Mouse (Mus musculus): Measurements from ENCODE around the gene Tdg. TPM values are rescaled to one million over a fixed set of nuclear protein-coding genes. Genes with fewer than 3 reads are reported as not detected.
"Not testable (repeated sequence)": the region's sequence is repeated elsewhere in the genome, so short reads cannot be mapped to it uniquely, and the experiment has no call there.

Tdg gene
- total and polyA plus RNA-seq, 3 experiments: 27.6 to 79.1 TPM; not detected in 1

DNA sequence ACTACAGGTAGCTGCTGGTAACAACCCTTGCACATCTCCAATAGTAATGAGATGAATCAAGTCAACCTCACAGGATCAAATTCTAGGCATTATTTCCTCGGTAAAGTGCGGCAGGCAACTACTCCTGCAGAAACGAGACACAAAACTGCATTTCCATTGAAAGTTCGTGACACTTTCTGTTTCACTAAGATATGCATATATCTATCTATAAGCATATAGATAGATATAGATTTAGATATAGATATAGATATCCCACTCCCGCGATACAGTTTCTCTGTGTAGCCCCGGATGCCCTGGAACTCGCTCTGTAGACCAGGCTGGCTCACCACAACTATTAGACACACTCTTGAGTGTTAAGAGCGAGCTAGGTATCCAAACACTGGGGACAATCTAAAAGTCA is 7.4 kb upstream of the Tdg start:
- Histone ChIP-seq H3K27me3 (ENCODE audit: control insufficient read depth in 1 of 2, insufficient read depth in 2 of 2, low read length in 2 of 2) (no peaks in the 10 kb centered on the region; a peak in 1 of 4 replicates), H3K36me3 (ENCODE audit: control insufficient read depth in 1 of 2, insufficient read depth in 2 of 2, low read length in 2 of 2) (no peaks in the 10 kb centered on the region), H3K9me3 (replicated peaks; ENCODE audit: insufficient read depth, low read length) (no peaks in the 10 kb centered on the region), H3K9ac (ENCODE audit: control insufficient read depth, low read depth, low read length, poor library complexity, severe bottlenecking) (peak overlapping the region; percentile 74), H3K4me1 (ENCODE audit: control insufficient read depth in 1 of 2, insufficient read depth in 2 of 2, low read length in 2 of 2) (peaks cover 0 to 3% of the 10 kb centered on the region in 2 experiments; a peak in 2 of 4 replicates), H3K27ac (ENCODE audit: control insufficient read depth, low read depth, low read length) (no peak overlapping the region), H3K79me2 (ENCODE audit: control insufficient read depth, insufficient read depth, low read length, poor library complexity) (peaks cover 5% of the 10 kb centered on the region; the same call in 1 of the 2 replicates), H3K4me3 (ENCODE audit: control insufficient read depth in 1 of 2, insufficient read depth in 1 of 2, low read depth in 2 of 2, low read length in 2 of 2) (peak overlapping the region; percentile 71 to 97)
- DNase-seq (ENCODE audit: low read depth, low spot score): no peak
- TF ChIP-seq NRF1 (IDR thresholded peaks at IDR 0.05; ENCODE audit: insufficient read depth, low read depth, low read length, poor library complexity, severe bottlenecking) (no peak), USF2 (IDR thresholded peaks at IDR 0.05; ENCODE audit: borderline replicate concordance in 1 of 2, insufficient read depth in 1 of 2, low read depth in 1 of 2, low read length in 2 of 2) (no peak), GATA1 (IDR thresholded peaks at IDR 0.05; ENCODE audit: low read depth, low read length) (peak; percentile 59), MYB (IDR thresholded peaks at IDR 0.05; ENCODE audit: low read depth, low read length) (no peak), CHD2 (IDR thresholded peaks at IDR 0.05; ENCODE audit: low read length) (no peak), BHLHE40 (IDR thresholded peaks at IDR 0.05; ENCODE audit: borderline replicate concordance, low read depth, low read length) (no peak), CTCF (IDR thresholded peaks at IDR 0.05 in 2 of 3, conservative IDR thresholded peaks at IDR 0.05 in 1 of 3; ENCODE audit: control insufficient read depth in 1 of 3, insufficient read depth in 1 of 3, low read depth in 2 of 3, low read length in 3 of 3, poor library complexity in 1 of 3, severe bottlenecking in 1 of 3) (no peak), USF1 (IDR thresholded peaks at IDR 0.05; ENCODE audit: low read depth, low read length) (no peak)

- TF ChIP-seq MYC (IDR thresholded peaks at IDR 0.05; ENCODE audit: low read depth, low read length) (peak; percentile 87), BHLHE40 (IDR thresholded peaks at IDR 0.05; ENCODE audit: borderline replicate concordance, low read depth, low read length) (peak; percentile 83), MYB (IDR thresholded peaks at IDR 0.05; ENCODE audit: low read depth, low read length) (no peak), UBTF (IDR thresholded peaks at IDR 0.05; ENCODE audit: borderline replicate concordance, insufficient read depth, low read depth, low read length) (0 out of 2 replicates have a peak, but pooled peaks have one; percentile 40), NRF1 (IDR thresholded peaks at IDR 0.05; ENCODE audit: insufficient read depth, low read depth, low read length, poor library complexity, severe bottlenecking) (peak; percentile 69), USF1 (IDR thresholded peaks at IDR 0.05; ENCODE audit: low read depth, low read length) (peak; percentile 90), USF2 (IDR thresholded peaks at IDR 0.05; ENCODE audit: borderline replicate concordance in 1 of 2, insufficient read depth in 1 of 2, low read depth in 1 of 2, low read length in 2 of 2) (peak in 1 of 2 experiments; percentile 50; a peak in 1 of 4 replicates), NELFE (IDR thresholded peaks at IDR 0.05; ENCODE audit: low read depth, low read length) (peak; percentile 47; the same call in 1 of the 2 replicates), E2F4 (IDR thresholded peaks at IDR 0.05; ENCODE audit: borderline replicate concordance, low read depth, low read length) (no peak), MAFK (IDR thresholded peaks at IDR 0.05; ENCODE audit: borderline replicate concordance, low read depth, low read length) (no peak), KAT2A (conservative IDR thresholded peaks at IDR 0.05; ENCODE audit: low read depth, low read length) (no peak), SIN3A (IDR thresholded peaks at IDR 0.05; ENCODE audit: low read length) (peak; percentile 63), MAX (IDR thresholded peaks at IDR 0.05; ENCODE audit: low read length) (peak; percentile 94), MXI1 (IDR thresholded peaks at IDR 0.05; ENCODE audit: low read depth, low read length) (peak; percentile 87), HCFC1 (IDR thresholded peaks at IDR 0.05; ENCODE audit: low read depth, low read length) (peak; percentile 43; the same call in 1 of the 2 replicates), POLR2A (IDR thresholded peaks at IDR 0.05; ENCODE audit: control insufficient read depth in 1 of 2, insufficient read depth in 1 of 2, low read depth in 1 of 2, low read length in 2 of 2, poor library complexity in 1 of 2) (peak; percentile 40 to 70; a peak in 3 of 4 replicates)
- Histone ChIP-seq H3K9ac (ENCODE audit: control insufficient read depth, low read depth, low read length, poor library complexity, severe bottlenecking) (peak within 1 kb of the TSS; percentile 74), H3K36me3 (ENCODE audit: control insufficient read depth in 1 of 2, insufficient read depth in 2 of 2, low read length in 2 of 2) (no peaks in the 10 kb centered on the region), H3K9me3 (replicated peaks; ENCODE audit: insufficient read depth, low read length) (no peaks in the 10 kb centered on the region), H3K27ac (ENCODE audit: control insufficient read depth, low read depth, low read length) (peak within 1 kb of the TSS; percentile 20; the same call in 1 of the 2 replicates), H3K4me3 (ENCODE audit: control insufficient read depth in 1 of 2, insufficient read depth in 1 of 2, low read depth in 2 of 2, low read length in 2 of 2) (peak within 1 kb of the TSS; percentile 71 to 97), H3K27me3 (ENCODE audit: control insufficient read depth in 1 of 2, insufficient read depth in 2 of 2, low read length in 2 of 2) (no peaks in the 10 kb centered on the region; a peak in 1 of 4 replicates), H3K79me2 (ENCODE audit: control insufficient read depth, insufficient read depth, low read length, poor library complexity) (peaks cover 5% of the 10 kb centered on the region; the same call in 1 of the 2 replicates), H3K4me1 (ENCODE audit: control insufficient read depth in 1 of 2, insufficient read depth in 2 of 2, low read length in 2 of 2) (peaks cover 0 to 3% of the 10 kb centered on the region in 2 experiments; a peak in 2 of 4 replicates)
- peak; percentile 87 for DNase-seq (ENCODE audit: low read depth, low spot score)
Observed at GRCm38 (mm10) chr10:82622671-82623552, 6.7 kb upstream of the Tdg start, which contains the start of gene 1190007I07Rik. TSS of gene 1190007I07Rik (minus strand) at chr10:82623228.

- not testable (repeated sequence) for H3K36me3 ChIP-seq (ENCODE audit: control insufficient read depth in 1 of 2, insufficient read depth in 2 of 2, low read length in 2 of 2); H3K79me2 ChIP-seq (ENCODE audit: control insufficient read depth, insufficient read depth, low read length, poor library complexity); H3K27me3 ChIP-seq (ENCODE audit: control insufficient read depth in 1 of 2, insufficient read depth in 2 of 2, low read length in 2 of 2); H3K9me3 ChIP-seq (replicated peaks; ENCODE audit: insufficient read depth, low read length); H3K4me1 ChIP-seq (ENCODE audit: control insufficient read depth in 1 of 2, insufficient read depth in 2 of 2, low read length in 2 of 2); H3K27ac ChIP-seq (ENCODE audit: control insufficient read depth, low read depth, low read length)
- Histone ChIP-seq H3K4me3 (ENCODE audit: control insufficient read depth in 1 of 2, insufficient read depth in 1 of 2, low read depth in 2 of 2, low read length in 2 of 2) (peak overlapping the region; percentile 71 to 97), H3K9ac (ENCODE audit: control insufficient read depth, low read depth, low read length, poor library complexity, severe bottlenecking) (peak overlapping the region; percentile 44)
- DNase-seq (ENCODE audit: low read depth, low spot score): peak; percentile 2
Observed at GRCm38 (mm10) chr10:82623553-82623932, 6.1 kb upstream of the Tdg start.
